Mouse (Mus musculus) ES-E14 (cell line): ENCODE measurements around the gene Aif1. TPM values are rescaled to one million over a fixed set of nuclear protein-coding genes. Genes with fewer than 3 reads are reported as not detected.

Source experiments
- DNase-seq: peaks from one replicate; pipeline ENCODE4 v3.0.0-alpha.2; 2013; ENCODE audit warnings: low read depth, low spot score
- H3K27ac ChIP-seq: 2 replicates; pipeline ENCODE4 v1.5.1; 2012; ENCODE audit warnings: low read depth, mild to moderate bottlenecking, low read length, moderate library complexity, mixed read lengths; ENCODE audit not compliant: poor library complexity, insufficient read depth, severe bottlenecking
- H3K36me3 ChIP-seq: 2 replicates; pipeline ENCODE4 v1.6.1; 2012; ENCODE audit warnings: mild to moderate bottlenecking, low read length, moderate library complexity, mixed read lengths; ENCODE audit not compliant: control insufficient read depth, poor library complexity, insufficient read depth, severe bottlenecking
- H3K4me1 ChIP-seq, 2 experiments: fragments of 150-350 bp in 1 of 2; sonication (generic) in 1 of 2; 2 replicates each; pipeline ENCODE4 v1.6.1; 2012; ENCODE audit warnings: low read length in 2 of 2, mild to moderate bottlenecking in 1 of 2, mixed read lengths in 1 of 2; ENCODE audit not compliant: control insufficient read depth in 2 of 2, insufficient read depth in 2 of 2, poor library complexity in 1 of 2
- H3K4me3 ChIP-seq, 2 experiments: fragments of 150-350 bp in 1 of 2; sonication (generic) in 1 of 2; 2 replicates each; pipeline ENCODE4 v1.5.1; 2012; ENCODE audit warnings: low read length in 2 of 2, low read depth in 1 of 2, mild to moderate bottlenecking in 1 of 2, mixed read lengths in 1 of 2; ENCODE audit not compliant: insufficient read depth in 1 of 2, poor library complexity in 1 of 2, severe bottlenecking in 1 of 2
- H3K9ac ChIP-seq: 2 replicates; pipeline ENCODE4 v1.6.1; 2012; ENCODE audit warnings: low read depth, mild to moderate bottlenecking, low read length, mixed read lengths; ENCODE audit not compliant: poor library complexity, insufficient read depth, severe bottlenecking
- H3K9me3 ChIP-seq: fragments of 150-350 bp; sonication (generic); 2 replicates; pipeline ENCODE4 v1.6.1; 2012; ENCODE audit warnings: low read depth, mild to moderate bottlenecking, low read length; ENCODE audit not compliant: control insufficient read depth, insufficient read depth
- CHD2 ChIP-seq: IDR thresholded peaks from 2 replicates; pipeline ENCODE4 v1.6.1; 2014; ENCODE audit warnings: mild to moderate bottlenecking, low read depth, low read length, inconsistent platforms
- HCFC1 ChIP-seq: IDR thresholded peaks from 2 replicates; pipeline ENCODE4 v1.6.1; 2012; ENCODE audit warnings: low read length, inconsistent platforms, borderline replicate concordance; ENCODE audit not compliant: insufficient read depth
- MAFK ChIP-seq: IDR thresholded peaks from 2 replicates; pipeline ENCODE4 v1.6.1; 2014; ENCODE audit warnings: mild to moderate bottlenecking, low read depth, low read length, inconsistent platforms; ENCODE audit not compliant: insufficient read depth
- ZC3H11A ChIP-seq: IDR thresholded peaks from 2 replicates; pipeline ENCODE4 v1.6.1; 2012; ENCODE audit warnings: low read depth, mild to moderate bottlenecking, inconsistent platforms, low read length, borderline replicate concordance
- ZNF384 ChIP-seq: IDR thresholded peaks from 2 replicates; pipeline ENCODE4 v1.6.1; 2012; ENCODE audit warnings: low read depth, low read length, inconsistent platforms
- in situ Hi-C, 2 experiments: fragments of 600-800 bp; cut with MboI; formaldehyde crosslinking; loops; one replicate each; pipeline ENCODE4 v1.15.1; 2025; ENCODE audit warnings: low sequenced_read_pairs in 2 of 2, inconsistent platforms in 1 of 2; ENCODE audit not compliant: unreplicated experiment in 2 of 2
- total RNA-seq: library from RNA; depleted of rRNA; stranded (reverse); fragments of 300-350 nt; gene quantifications from 2 replicates; pipeline ENCODE4 v1.2.3, GENCODE M21; 2012

Gene Aif1
- total RNA-seq, 1 experiment = not detected

DNA sequence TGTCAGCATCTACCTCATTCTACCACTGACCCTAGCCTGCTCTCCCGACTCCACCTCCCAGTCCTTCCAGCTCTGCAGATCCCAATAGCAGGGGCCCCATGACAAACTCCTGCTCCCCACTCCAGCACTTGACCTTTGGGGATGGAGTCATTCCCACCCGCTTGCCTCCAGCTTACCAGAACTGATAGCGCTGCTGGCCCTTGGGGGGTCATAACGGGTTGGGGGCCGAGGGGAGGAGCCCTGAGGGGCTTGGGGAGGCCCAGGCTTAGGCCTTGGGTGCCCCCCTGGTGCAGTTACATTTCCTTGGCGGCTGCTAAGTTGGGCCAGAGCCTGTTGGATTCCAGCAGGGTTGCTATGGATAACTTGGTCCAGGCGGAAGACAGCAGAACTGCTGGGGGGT is 21.3 kb downstream of the Aif1 start:
- H3K9me3 ChIP-seq = no peaks in the 10 kb centered on the region
- no peak overlapping the region for H3K9ac ChIP-seq
- TF ChIP-seq CHD2 = no peak
- DNase-seq = no peak
- H3K4me1 ChIP-seq = 0 out of 4 replicates have a peak, but pooled peaks cover 0 to 4% of the 10 kb centered on the region in 2 experiments
- no peak overlapping the region for H3K4me3 ChIP-seq
- H3K36me3 ChIP-seq = peaks cover 95% of the 10 kb centered on the region
- in situ Hi-C loops = no loop called here
- H3K27ac ChIP-seq = no peak overlapping the region

DNA sequence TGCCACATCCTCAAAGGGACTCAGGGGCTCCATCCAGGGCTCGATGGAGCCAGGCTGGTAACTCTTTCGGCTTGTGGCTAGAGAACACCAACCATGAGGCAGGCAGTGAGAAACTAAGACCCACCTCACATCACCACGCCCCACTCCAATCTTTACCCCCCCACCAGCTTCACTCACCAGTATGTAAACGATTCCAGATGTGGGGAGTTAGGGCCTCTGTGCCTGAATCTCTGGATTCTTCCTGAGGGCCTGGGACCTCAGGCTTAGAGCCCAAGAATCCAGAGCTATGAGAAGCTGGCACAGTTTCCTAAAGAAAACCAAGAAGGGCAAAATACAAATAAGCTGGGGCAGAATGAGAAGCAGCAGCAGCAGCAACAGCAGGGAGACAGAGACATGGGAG is 21.9 kb downstream of the Aif1 start:
- in situ Hi-C loops = no loop called here
- Histone ChIP-seq H3K27ac (no peak overlapping the region), H3K9ac (no peak overlapping the region), H3K36me3 (peaks cover 94% of the 10 kb centered on the region), H3K4me3 (no peak overlapping the region), H3K4me1 (0 out of 4 replicates have a peak, but pooled peaks cover 0 to 4% of the 10 kb centered on the region in 2 experiments), H3K9me3 (no peaks in the 10 kb centered on the region)
- no peak for TF ChIP-seq HCFC1
- TF ChIP-seq CHD2 = no peak
- TF ChIP-seq ZNF384 = no peak
- TF ChIP-seq ZC3H11A = no peak
- no peak for TF ChIP-seq MAFK
- DNase-seq = no peak

DNA sequence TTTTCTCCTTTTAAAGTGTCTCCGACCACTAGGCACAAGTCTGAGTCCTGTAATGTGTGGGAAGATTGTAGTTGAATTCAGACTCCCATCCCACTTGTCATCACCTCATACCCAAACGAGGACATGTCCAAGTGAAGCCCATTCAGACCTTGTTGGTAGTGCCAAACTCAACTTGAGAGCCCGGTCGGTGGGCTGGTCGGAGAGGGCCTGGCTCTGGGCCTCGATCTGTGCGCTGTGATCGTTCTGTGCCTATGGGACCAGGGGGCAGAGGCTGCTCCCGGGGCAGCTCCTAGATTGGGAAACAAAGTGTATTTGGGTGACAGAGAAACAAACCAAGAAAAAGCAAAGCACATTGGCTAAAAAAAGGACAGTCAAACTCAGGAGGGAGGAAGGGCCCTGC is 22.8 kb downstream of the Aif1 start:
- H3K9ac ChIP-seq = no peak overlapping the region
- no peak overlapping the region for H3K27ac ChIP-seq
- no peak for TF ChIP-seq MAFK
- TF ChIP-seq CHD2 = no peak
- no peak for TF ChIP-seq ZC3H11A
- no peak for TF ChIP-seq ZNF384
- no peak for TF ChIP-seq HCFC1
- no peak for DNase-seq
- H3K36me3 ChIP-seq = peaks cover 93% of the 10 kb centered on the region
- 0 out of 4 replicates have a peak, but pooled peaks cover 0 to 4% of the 10 kb centered on the region in 2 experiments for H3K4me1 ChIP-seq
- H3K9me3 ChIP-seq = no peaks in the 10 kb centered on the region
- H3K4me3 ChIP-seq = no peak overlapping the region
- in situ Hi-C loops = no loop called here

DNA sequence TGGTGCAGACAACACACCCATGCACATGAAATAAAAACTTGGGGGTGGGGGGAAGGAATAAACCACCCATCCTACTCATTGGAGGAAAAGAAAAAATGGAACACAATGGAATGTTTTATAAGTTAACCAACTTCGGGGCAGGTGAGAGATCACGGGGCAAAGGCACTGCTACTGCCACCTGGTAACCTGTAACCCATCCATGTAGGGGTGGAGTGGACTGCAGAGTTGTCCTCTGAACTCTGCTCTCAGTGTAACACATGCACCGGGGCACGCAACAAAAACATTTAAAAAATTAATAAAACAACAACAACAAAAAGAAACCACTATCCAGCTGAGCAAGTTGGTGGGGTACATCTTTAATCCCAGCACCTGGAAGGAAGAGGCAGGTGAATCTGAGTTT is 23.7 kb downstream of the Aif1 start:
- in situ Hi-C loops = no loop called here
- Histone ChIP-seq H3K27ac (no peak overlapping the region), H3K4me1 (0 out of 4 replicates have a peak, but pooled peaks cover 0 to 4% of the 10 kb centered on the region in 2 experiments), H3K4me3 (no peak overlapping the region), H3K36me3 (peaks cover 87% of the 10 kb centered on the region), H3K9ac (no peak overlapping the region), H3K9me3 (no peaks in the 10 kb centered on the region)
- no peak for TF ChIP-seq ZNF384
- no peak for TF ChIP-seq HCFC1
- TF ChIP-seq CHD2 = no peak
- TF ChIP-seq ZC3H11A = no peak
- TF ChIP-seq MAFK = no peak
- no peak for DNase-seq

DNA sequence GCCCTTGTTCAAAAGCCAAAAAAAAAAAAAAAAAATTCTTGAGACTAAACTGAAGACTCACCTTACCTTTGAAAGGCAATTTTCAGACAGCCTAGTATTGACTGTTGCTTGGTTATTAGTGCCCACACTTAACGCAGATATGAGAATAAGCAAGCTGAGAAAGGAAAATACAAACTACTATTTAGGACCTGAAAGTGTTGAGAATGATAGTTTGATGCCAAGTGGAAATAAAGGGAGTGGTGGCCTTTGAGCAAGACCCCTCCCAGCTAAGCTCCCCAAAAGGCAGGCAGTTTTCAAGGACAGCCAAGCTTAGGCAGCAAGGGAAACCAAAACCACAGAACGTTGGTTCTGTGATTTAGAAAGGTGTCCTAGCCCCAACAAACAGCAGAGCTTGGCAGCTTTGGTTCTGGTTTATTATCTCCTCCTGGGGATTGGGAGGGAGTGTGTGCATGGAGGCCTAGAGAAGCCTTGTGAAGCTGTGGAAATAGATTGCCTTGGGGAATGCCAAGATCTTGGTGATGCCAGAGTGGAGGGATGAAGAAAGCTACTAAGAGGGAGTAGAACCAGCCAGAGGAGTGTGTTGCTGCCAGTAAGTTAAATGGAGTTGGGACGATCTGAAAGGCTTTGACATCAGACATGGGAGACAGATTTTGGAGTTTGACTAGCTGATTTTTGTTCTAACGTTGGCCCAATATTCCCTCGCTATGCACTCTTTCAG is 27.8 kb downstream of the Aif1 start:
- no peak for DNase-seq

More for the DNA sequence above, 27.8 kb downstream of the Aif1 start:
- Histone ChIP-seq H3K4me1 (no peaks in the 10 kb centered on the region), H3K9ac (no peak overlapping the region), H3K9me3 (no peaks in the 10 kb centered on the region), H3K27ac (no peak overlapping the region), H3K36me3 (peaks cover 84% of the 10 kb centered on the region), H3K4me3 (no peak overlapping the region)
- in situ Hi-C loops = no loop called here
- no peak for TF ChIP-seq HCFC1
- TF ChIP-seq MAFK = no peak
- no peak for TF ChIP-seq CHD2
- no peak for TF ChIP-seq ZC3H11A
- no peak for TF ChIP-seq ZNF384
